Mouse (Mus musculus) ES-E14 (cell line): ENCODE results near the gene Zfp784.

Experiments used
- CHD2 ChIP-seq: IDR thresholded peaks from 2 replicates; pipeline ENCODE4 v1.6.1; 2014; ENCODE audit warnings: mild to moderate bottlenecking, low read depth, low read length, inconsistent platforms
- HCFC1 ChIP-seq: IDR thresholded peaks from 2 replicates; pipeline ENCODE4 v1.6.1; 2012; ENCODE audit warnings: low read length, inconsistent platforms, borderline replicate concordance; ENCODE audit not compliant: insufficient read depth
- MAFK ChIP-seq: IDR thresholded peaks from 2 replicates; pipeline ENCODE4 v1.6.1; 2014; ENCODE audit warnings: mild to moderate bottlenecking, low read depth, low read length, inconsistent platforms; ENCODE audit not compliant: insufficient read depth
- ZC3H11A ChIP-seq: IDR thresholded peaks from 2 replicates; pipeline ENCODE4 v1.6.1; 2012; ENCODE audit warnings: low read depth, mild to moderate bottlenecking, inconsistent platforms, low read length, borderline replicate concordance
- ZNF384 ChIP-seq: IDR thresholded peaks from 2 replicates; pipeline ENCODE4 v1.6.1; 2012; ENCODE audit warnings: low read depth, low read length, inconsistent platforms

- TF ChIP-seq CHD2: no peak
- no peak for TF ChIP-seq ZNF384
- TF ChIP-seq HCFC1: no peak
- TF ChIP-seq ZC3H11A: no peak
- TF ChIP-seq MAFK: no peak
Measured at GRCm38 (mm10) chr7:5056651-5057263, 18.5 kb upstream of the Zfp784 start.
